Mouse (Mus musculus) myocyte (in vitro differentiated cells): ENCODE results near the gene Anapc15. TPM values are rescaled to one million over a fixed set of nuclear protein-coding genes. Genes with fewer than 3 reads are reported as not detected.

Experiments
- H3K27me3 ChIP-seq: one replicate; pipeline ENCODE4 v1.6.1; 2011; ENCODE audit not compliant: control insufficient read depth, insufficient read depth, insufficient read length
- H3K36me3 ChIP-seq: one replicate; pipeline ENCODE4 v1.6.1; 2011; ENCODE audit not compliant: control insufficient read depth, insufficient read depth
- H3K4me2 ChIP-seq: one replicate; pipeline ENCODE4 v1.6.1; 2011; ENCODE audit warnings: low read depth, control low read depth
- H3K4me3 ChIP-seq: one replicate; pipeline ENCODE4 v1.5.1; 2011; ENCODE audit warnings: mild to moderate bottlenecking, control low read depth, moderate library complexity
- H3K79me2 ChIP-seq: one replicate; pipeline ENCODE4 v1.6.1; 2011; ENCODE audit not compliant: control insufficient read depth, insufficient read depth
- H3ac ChIP-seq: one replicate; pipeline ENCODE4 v1.6.1; 2011; ENCODE audit not compliant: control insufficient read depth, insufficient read length
- CEBPB ChIP-seq: IDR thresholded peaks from 2 replicates; pipeline ENCODE4 v1.6.1; 2011; ENCODE audit warnings: mild to moderate bottlenecking, moderate library complexity; ENCODE audit not compliant: poor library complexity, insufficient read depth, severe bottlenecking
- E2F4 ChIP-seq: IDR thresholded peaks from one replicate; pipeline ENCODE4 v1.6.1; 2011; ENCODE audit warnings: mild to moderate bottlenecking, control low read depth, moderate library complexity; ENCODE audit not compliant: insufficient read depth
- MAX ChIP-seq: IDR thresholded peaks from one replicate; pipeline ENCODE4 v1.6.1; 2011; ENCODE audit warnings: low read depth, mild to moderate bottlenecking, control low read depth
- MYOD1 ChIP-seq, 3 experiments: IDR thresholded peaks; one replicate each; pipeline ENCODE4 v1.6.1; 2011; ENCODE audit warnings: control low read depth in 2 of 3, low read depth in 2 of 3, mild to moderate bottlenecking in 2 of 3, moderate library complexity in 1 of 3; ENCODE audit not compliant: insufficient read length in 2 of 3, control insufficient read depth in 1 of 3
- MYOG ChIP-seq, 3 experiments: IDR thresholded peaks; one replicate each; pipeline ENCODE4 v1.6.1; 2011; ENCODE audit warnings: control low read depth in 2 of 3, low read depth in 2 of 3, mild to moderate bottlenecking in 2 of 3; ENCODE audit not compliant: insufficient read length in 2 of 3, control insufficient read depth in 1 of 3, insufficient read depth in 1 of 3
- POLR2A ChIP-seq: IDR thresholded peaks from one replicate; pipeline ENCODE4 v1.6.1; 2011; ENCODE audit warnings: low read depth, mild to moderate bottlenecking, control low read depth, moderate library complexity; ENCODE audit not compliant: insufficient read length
- POLR2AphosphoS2 ChIP-seq: IDR thresholded peaks from one replicate; pipeline ENCODE4 v1.6.1; 2011; ENCODE audit warnings: low read depth, control low read depth; ENCODE audit not compliant: insufficient read length
- REST ChIP-seq: IDR thresholded peaks from one replicate; pipeline ENCODE4 v1.6.1; 2011; ENCODE audit warnings: mild to moderate bottlenecking, control low read depth, moderate library complexity; ENCODE audit not compliant: insufficient read depth, insufficient read length
- SRF ChIP-seq: IDR thresholded peaks from one replicate; pipeline ENCODE4 v1.6.1; 2011; ENCODE audit warnings: low read depth; ENCODE audit not compliant: control insufficient read depth, insufficient read length
- TCF12 ChIP-seq: IDR thresholded peaks from one replicate; pipeline ENCODE4 v1.6.1; 2011; ENCODE audit warnings: mild to moderate bottlenecking, control low read depth; ENCODE audit not compliant: poor library complexity, insufficient read depth, severe bottlenecking
- TCF3 ChIP-seq: IDR thresholded peaks from one replicate; pipeline ENCODE4 v1.6.1; 2011; ENCODE audit warnings: low read depth, control low read depth; ENCODE audit not compliant: insufficient read length
- USF1 ChIP-seq: IDR thresholded peaks from one replicate; pipeline ENCODE4 v1.6.1; 2011; ENCODE audit warnings: low read depth, mild to moderate bottlenecking, control low read depth, moderate library complexity
- polyA plus RNA-seq: library from polyadenylated mRNA; unstranded; fragments of >200 nt; fragmentation: generic; extraction: Trizol; gene quantifications from one replicate; pipeline ENCODE4 v1.2.1, GENCODE M21; 2012; ENCODE audit warnings: missing spikeins

Anapc15 gene
- polyA plus RNA-seq, 1 experiment, result 35.1 TPM

DNA sequence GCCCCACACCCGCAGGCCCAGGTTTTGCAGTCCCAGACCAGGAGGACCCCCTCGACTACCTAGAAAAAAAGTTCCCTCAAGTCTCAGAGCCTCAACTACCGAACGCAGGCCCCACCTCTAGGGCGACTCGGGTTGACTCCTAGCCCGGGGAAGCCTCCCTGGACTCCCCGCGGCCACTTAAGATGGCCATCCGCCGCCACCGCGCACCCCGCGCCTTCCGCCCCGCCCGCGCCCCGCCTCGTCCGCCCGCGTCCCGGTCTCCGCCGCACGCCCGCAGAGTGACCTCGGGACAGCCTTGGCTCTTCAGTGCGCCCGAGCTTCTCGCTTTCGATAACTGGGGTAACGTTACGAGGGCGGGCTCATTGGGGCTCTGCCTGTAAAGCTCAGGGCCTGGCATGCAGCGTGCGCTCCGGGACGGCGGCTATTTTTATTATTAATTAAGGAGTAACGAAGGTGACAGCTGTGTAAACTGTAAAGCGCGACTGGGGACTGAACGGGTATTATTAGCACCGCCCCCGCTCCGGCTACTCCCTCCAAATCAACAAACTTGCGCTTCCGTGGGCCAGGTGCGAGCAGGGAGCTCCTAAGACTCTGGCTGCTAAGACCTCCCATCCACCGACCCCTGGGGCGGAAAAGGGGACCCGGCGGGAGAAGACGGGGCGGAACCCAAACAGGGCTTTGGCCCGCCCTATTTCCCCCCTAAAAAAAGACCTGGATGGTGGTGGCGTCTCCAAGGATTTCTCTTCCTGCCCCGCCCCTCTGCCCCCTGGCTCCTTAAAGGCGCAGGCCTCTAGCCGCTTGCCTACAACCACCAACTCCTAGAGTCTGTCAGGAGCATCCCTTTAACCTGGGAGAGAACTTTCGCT, 25.7 kb upstream of the Anapc15 start, which contains the start of gene Inppl1:
Inppl1 (minus strand) TSS at position 624 of the 866 bp plus-strand sequence.
- Histone ChIP-seq H3ac (peak within 1 kb of the TSS; percentile 98), H3K79me2 (peaks cover 27% of the 10 kb centered on the region), H3K4me2 (peak within 1 kb of the TSS; percentile 85), H3K36me3 (peaks cover 7% of the 10 kb centered on the region), H3K27me3 (no peaks in the 10 kb centered on the region), H3K4me3 (peak within 1 kb of the TSS; percentile 91)
- TF ChIP-seq TCF12, result peak; percentile 59
- no peak for TF ChIP-seq TCF3
- TF ChIP-seq POLR2AphosphoS2, result peak; percentile 65
- TF ChIP-seq CEBPB, result no peak
- TF ChIP-seq MYOG (IDR thresholded peaks at IDR 0.05; ENCODE audit: control insufficient read depth in 1 of 3, insufficient read depth in 1 of 3, insufficient read length in 2 of 3, low read depth in 2 of 3), result peak in 2 of 3 experiments; percentile 15 to 66
- no peak for TF ChIP-seq REST
- TF ChIP-seq USF1, result no peak
- no peak for TF ChIP-seq MAX
- peak; percentile 69 for TF ChIP-seq POLR2A
- no peak for TF ChIP-seq SRF
- no peak for TF ChIP-seq E2F4
- peak in 2 of 3 experiments; percentile 66 to 85 for TF ChIP-seq MYOD1 (IDR thresholded peaks at IDR 0.05; ENCODE audit: control insufficient read depth in 1 of 3, insufficient read length in 2 of 3, low read depth in 2 of 3)

DNA sequence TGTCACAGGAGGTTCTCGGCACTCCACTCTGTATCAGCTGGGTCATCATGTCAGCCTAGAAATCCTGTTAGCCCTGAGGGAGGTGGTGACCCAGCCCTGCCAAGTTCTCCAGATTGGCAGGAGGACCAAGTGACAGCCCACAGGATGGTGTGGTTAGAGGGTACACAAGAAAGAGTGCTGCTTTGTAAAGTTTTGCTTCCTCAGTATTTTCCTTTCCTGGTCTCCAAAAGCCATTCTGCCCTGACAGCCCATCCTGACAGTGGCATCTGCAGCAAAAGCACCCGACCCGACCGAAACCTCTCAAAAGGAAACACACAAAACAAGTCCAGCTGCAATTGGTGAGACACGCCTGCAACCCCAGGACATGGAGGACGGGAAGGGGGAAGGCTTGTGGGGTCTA, 19.3 kb upstream of the Anapc15 start:
- H3K4me2 ChIP-seq, result no peak overlapping the region
- H3K4me3 ChIP-seq, result no peak overlapping the region
- H3ac ChIP-seq, result no peak overlapping the region
- no peaks in the 10 kb centered on the region for H3K79me2 ChIP-seq
- no peaks in the 10 kb centered on the region for H3K36me3 ChIP-seq
- TF ChIP-seq REST (no peak), E2F4 (no peak), USF1 (no peak), POLR2A (no peak), TCF12 (no peak), TCF3 (no peak), CEBPB (no peak), POLR2AphosphoS2 (no peak), MYOG (IDR thresholded peaks at IDR 0.05; ENCODE audit: control insufficient read depth in 1 of 3, insufficient read depth in 1 of 3, insufficient read length in 2 of 3, low read depth in 2 of 3) (no peak), SRF (no peak)
- H3K27me3 ChIP-seq, result no peaks in the 10 kb centered on the region

GRCm38 (mm10) chr7:101847934-101848333, 15.6 kb upstream of the Anapc15 start:
- Histone ChIP-seq H3K4me3 (no peak overlapping the region), H3K27me3 (no peaks in the 10 kb centered on the region), H3K79me2 (no peaks in the 10 kb centered on the region), H3K4me2 (no peak overlapping the region), H3ac (no peak overlapping the region), H3K36me3 (no peaks in the 10 kb centered on the region)
- no peak for TF ChIP-seq USF1
- no peak for TF ChIP-seq MYOG (IDR thresholded peaks at IDR 0.05; ENCODE audit: control insufficient read depth in 1 of 3, insufficient read depth in 1 of 3, insufficient read length in 2 of 3, low read depth in 2 of 3)
- TF ChIP-seq TCF3, result no peak
- no peak for TF ChIP-seq TCF12
- TF ChIP-seq POLR2A, result no peak
- TF ChIP-seq POLR2AphosphoS2, result no peak
- no peak for TF ChIP-seq CEBPB
- TF ChIP-seq E2F4, result no peak
- TF ChIP-seq SRF, result no peak
- TF ChIP-seq REST, result no peak
- no peak for TF ChIP-seq MYOD1 (IDR thresholded peaks at IDR 0.05; ENCODE audit: control insufficient read depth in 1 of 3, insufficient read length in 2 of 3, low read depth in 2 of 3)
- TF ChIP-seq MAX, result no peak

- H3K4me2 ChIP-seq, result no peak overlapping the region
- H3ac ChIP-seq, result no peak overlapping the region
- no peaks in the 10 kb centered on the region for H3K79me2 ChIP-seq
- no peaks in the 10 kb centered on the region for H3K36me3 ChIP-seq
- H3K4me3 ChIP-seq, result no peak overlapping the region
- TF ChIP-seq E2F4 (no peak), TCF3 (no peak), POLR2A (no peak), USF1 (no peak), MYOD1 (IDR thresholded peaks at IDR 0.05; ENCODE audit: control insufficient read depth in 1 of 3, insufficient read length in 2 of 3, low read depth in 2 of 3) (no peak), MYOG (IDR thresholded peaks at IDR 0.05; ENCODE audit: control insufficient read depth in 1 of 3, insufficient read depth in 1 of 3, insufficient read length in 2 of 3, low read depth in 2 of 3) (no peak), TCF12 (no peak), CEBPB (no peak), REST (no peak), MAX (no peak), SRF (no peak), POLR2AphosphoS2 (no peak)
- no peaks in the 10 kb centered on the region for H3K27me3 ChIP-seq
Observed at GRCm38 (mm10) chr7:101851689-101852088, 11.8 kb upstream of the Anapc15 start.
